Mouse (Mus musculus) B cell, adult 67 days (primary cell): ENCODE results near the gene Gm49380. TPM values are rescaled to one million over a fixed set of nuclear protein-coding genes. Genes with fewer than 3 reads are reported as not detected.

Experiments
- total RNA-seq, 2 experiments: library from RNA; stranded (reverse); gene quantifications; 4 replicates each; pipeline ENCODE4 v1.2.4; 2023

Gm49380 gene
- total RNA-seq, result not detected

GRCm38 (mm10) chr9:44113105-44113789 is at the start of gene Gm49380, which contains the start of gene Rnf26:
Gm49380 (minus strand) TSS chr9:44113500.
Rnf26 (minus strand) TSS chr9:44113517.

GRCm38 (mm10) chr9:44134101-44134850 is 21.0 kb upstream of the Gm49380 start, which contains the start of gene Mcam:
Mcam (plus strand) TSS chr9:44134469.

GRCm38 (mm10) chr9:44107110-44107509 is 6.2 kb downstream of the Gm49380 start, which contains the start of gene C1qtnf5:
C1qtnf5 (plus strand) TSS chr9:44107245.

GRCm38 (mm10) chr9:44101490-44101889 is 11.8 kb downstream of the Gm49380 start, which contains the start of gene Mfrp:
Mfrp (plus strand) TSS chr9:44101729.

GRCm38 (mm10) chr9:44066785-44067225 is 46.5 kb downstream of the Gm49380 start, which contains the start of gene Usp2:
Usp2 (plus strand) TSS chr9:44067021.

GRCm38 (mm10) chr9:44042836-44043707 is 70.2 kb downstream of the Gm49380 start, which contains the start of gene Thy1:
Thy1 (plus strand) TSS chr9:44043384.

Other genes with a start within 250 kb of the Gm49380 start
- gene Thy1, start 70.1 kb downstream of the Gm49380 start, total RNA-seq, result 1 to 10 TPM; 2.6 to 3.3 TPM
- 10 to 100 TPM in 1 of 2 experiments, 1 to 10 TPM in 1; 2.6 to 10.8 TPM for gene Usp2, start 46.5 kb downstream of the Gm49380 start, total RNA-seq
- under 1 TPM in 1 of 2 experiments, not detected in 1; 0.24 TPM for gene Mfrp, start 11.8 kb downstream of the Gm49380 start, total RNA-seq
- gene C1qtnf5, start 6.3 kb downstream of the Gm49380 start, total RNA-seq, result not detected
- gene Rnf26, start within 50 bp of the Gm49380 start, total RNA-seq, result 10 to 100 TPM; 20.3 to 24.1 TPM
- 1 to 10 TPM in 1 of 2 experiments, under 1 TPM in 1; 0.53 to 1.1 TPM for gene Mcam, start 21.0 kb upstream of the Gm49380 start, total RNA-seq
- 100 to 1,000 TPM; 147 to 153 TPM for gene Cbl, start 120.5 kb upstream of the Gm49380 start, total RNA-seq
- gene Ccdc153, start 127.2 kb upstream of the Gm49380 start, total RNA-seq, result not detected
- not detected for gene Pdzd3, start 138.0 kb upstream of the Gm49380 start, total RNA-seq
- gene Nlrx1, start 155.1 kb upstream of the Gm49380 start, total RNA-seq, result 1 to 10 TPM; 4.1 to 4.4 TPM
- gene Abcg4, start 175.1 kb upstream of the Gm49380 start, total RNA-seq, result not detected
- 10 to 100 TPM; 69.0 to 69.1 TPM for gene Hinfp, start 192.2 kb upstream of the Gm49380 start, total RNA-seq
- 10 to 100 TPM; 19.9 to 22.5 TPM for gene C2cd2l, start 206.8 kb upstream of the Gm49380 start, total RNA-seq
- 10 to 100 TPM; 10.5 to 11.6 TPM for gene Dpagt1, start 212.5 kb upstream of the Gm49380 start, total RNA-seq
- gene H2afx, start 221.2 kb upstream of the Gm49380 start, total RNA-seq, result 10 to 100 TPM; 38.2 to 42.1 TPM
- 10 to 100 TPM; 22.0 to 24.0 TPM for gene Hmbs, start 230.7 kb upstream of the Gm49380 start, total RNA-seq
- 10 to 100 TPM; 65.8 to 68.3 TPM for gene Vps11, start 248.2 kb upstream of the Gm49380 start, total RNA-seq